Mouse (Mus musculus): ENCODE results near the gene Zfp773. TPM values are rescaled to one million over a fixed set of nuclear protein-coding genes. Genes with fewer than 3 reads are reported as not detected.
"Not testable (repeated sequence)": the region's sequence is repeated elsewhere in the genome, so short reads cannot be mapped to it uniquely, and the experiment has no call there.

Gene Zfp773
- total RNA-seq (2014; rRNA removed) (1.7 and 2.8 TPM in 2 replicates), polyA plus RNA-seq (2015; fragmentation: Nextera tagmentation; extraction: Ambion mirVana) (3.2 and 3.5 TPM in 2 replicates)

DNA sequence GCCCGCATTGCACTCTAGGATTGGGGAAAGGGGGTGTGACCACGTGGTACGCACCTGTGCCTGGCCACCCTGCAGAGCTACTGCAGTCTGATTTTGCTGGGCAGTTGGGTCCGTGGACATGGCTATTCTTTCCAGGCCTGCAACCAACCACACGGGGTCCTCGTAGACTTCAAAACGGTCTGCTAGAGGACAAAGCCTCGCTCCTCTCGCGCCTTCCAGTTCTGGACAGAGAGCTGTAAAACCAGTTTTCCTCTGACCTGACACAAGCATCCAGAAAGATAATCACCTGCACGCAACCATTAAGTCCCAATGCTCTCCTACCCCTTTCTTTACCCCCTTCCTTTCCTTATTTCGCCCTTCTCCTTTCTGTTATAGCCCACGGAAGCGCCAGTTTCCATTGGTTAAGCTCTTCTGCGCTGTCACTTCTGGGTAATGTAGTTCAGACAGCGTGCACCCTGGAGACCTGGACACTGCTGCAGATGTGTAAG lies at the start of gene Zfp773:
TSS of gene Zfp773 (minus strand) at position 377 of the 488 bp plus-strand sequence.
- H3K4me2 ChIP-seq (ENCODE audit: low read depth, low read length), result peak within 1 kb of the TSS; percentile 67
- 5% methylated on average over 16 of the region's 16 CpGs for WGBS
- ATAC-seq (peak; percentile 97), DNase-seq (ENCODE audit: low spot score) (peak; percentile 81)
- H3K4me3 ChIP-seq (ENCODE audit: low read length), result peak within 1 kb of the TSS; percentile 51
- H3K4me1 ChIP-seq (ENCODE audit: insufficient read depth, low read length), result no peaks in the 10 kb centered on the region; the same call in 1 of the 2 replicates
- H3K27me3 ChIP-seq (ENCODE audit: insufficient read depth, low read length), result no peaks in the 10 kb centered on the region
- TF ChIP-seq CTCF (IDR thresholded peaks at IDR 0.05; ENCODE audit: low read depth), result peak; percentile 73
- peak within 1 kb of the TSS; percentile 81 for H3K27ac ChIP-seq
- H3K36me3 ChIP-seq (ENCODE audit: insufficient read depth, low read length), result peaks cover 16% of the 10 kb centered on the region
- H3K9me3 ChIP-seq (ENCODE audit: low read length), result no peaks in the 10 kb centered on the region
- H3K9ac ChIP-seq (replicated peaks; ENCODE audit: low read length), result peak within 1 kb of the TSS; percentile 59

DNA sequence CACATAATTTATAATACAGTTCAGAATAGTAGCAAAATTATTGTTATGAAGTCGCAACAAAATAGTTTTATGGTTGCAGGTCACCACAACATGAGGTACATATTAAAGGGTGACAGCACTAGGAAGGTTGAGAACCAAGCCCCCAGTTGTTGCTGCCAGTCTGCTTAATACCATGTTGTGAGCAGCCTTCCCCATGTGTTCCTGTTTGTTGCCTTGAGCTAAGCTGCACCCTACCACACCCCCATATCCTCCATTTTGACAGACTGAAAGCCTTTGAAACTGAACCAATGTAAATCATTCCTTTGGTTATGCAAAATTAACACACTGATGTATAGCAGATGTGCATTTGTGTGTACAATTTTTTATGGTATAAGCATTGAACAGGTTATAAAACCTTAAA lies 49.3 kb upstream of the Zfp773 start:
- H3K4me3 ChIP-seq (ENCODE audit: low read length), result no peak overlapping the region
- no peak overlapping the region for H3K27ac ChIP-seq
- peaks cover 26% of the 10 kb centered on the region for H3K36me3 ChIP-seq (ENCODE audit: insufficient read depth, low read length)
- no peak overlapping the region for H3K4me2 ChIP-seq (ENCODE audit: low read depth, low read length)
- H3K4me1 ChIP-seq (ENCODE audit: insufficient read depth, low read length), result no peaks in the 10 kb centered on the region
- WGBS, result 92% methylated on average over 1 of the region's 1 CpGs
- no peak for TF ChIP-seq CTCF (IDR thresholded peaks at IDR 0.05; ENCODE audit: low read depth)
- no peak for ATAC-seq
- DNase-seq (ENCODE audit: low spot score), result no peak
- H3K27me3 ChIP-seq (ENCODE audit: insufficient read depth, low read length), result no peaks in the 10 kb centered on the region
- no peaks in the 10 kb centered on the region for H3K9me3 ChIP-seq (ENCODE audit: low read length)
- H3K9ac ChIP-seq (replicated peaks; ENCODE audit: low read length), result no peak overlapping the region

DNA sequence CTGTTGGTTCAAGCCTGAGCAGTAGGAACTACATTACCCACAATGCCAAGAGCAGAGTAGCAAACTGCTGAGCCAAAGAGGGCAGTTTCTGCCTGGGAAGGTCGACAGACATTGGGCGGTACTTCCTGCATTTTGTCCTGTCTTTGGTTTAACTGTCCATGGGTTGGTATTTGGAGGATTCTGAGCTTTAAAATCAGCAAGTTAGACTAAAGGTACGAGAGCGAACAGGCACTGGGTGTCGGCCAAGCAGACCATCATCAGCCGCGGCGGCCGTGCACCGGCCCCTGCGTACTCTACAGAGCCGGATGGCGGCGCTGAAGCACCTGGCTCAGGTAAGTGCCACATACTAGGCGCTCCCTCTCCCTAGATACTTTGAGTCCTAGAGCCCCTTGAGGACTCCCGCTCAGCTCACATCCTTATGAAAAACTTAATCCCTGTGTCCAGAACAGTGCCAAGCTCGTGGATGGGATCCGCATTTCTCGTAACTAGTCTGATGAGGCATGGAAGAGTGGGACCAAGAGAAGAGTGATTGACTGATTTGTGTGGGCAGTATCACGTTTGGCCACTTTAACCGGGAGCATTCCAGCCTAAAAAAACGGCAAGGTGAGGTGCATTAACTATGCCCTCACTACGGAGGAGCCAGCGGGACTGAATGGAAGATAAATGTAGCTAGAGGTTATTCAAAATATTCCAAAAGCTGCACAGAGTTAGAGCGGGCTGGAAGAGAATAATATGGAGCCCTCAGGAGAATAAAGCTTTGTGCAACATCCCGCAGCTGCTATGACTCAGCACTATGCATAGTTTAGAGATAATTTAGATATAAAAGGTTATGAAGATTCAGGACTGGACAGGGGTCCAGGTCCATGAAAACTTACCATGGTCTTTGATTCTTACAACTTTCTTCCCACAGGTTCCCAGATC lies 34.9 kb upstream of the Zfp773 start, which contains the start of gene Zfp418:
TSS of gene Zfp418 (plus strand) at position 104 of the 921 bp plus-strand sequence.
- no peaks in the 10 kb centered on the region for H3K9me3 ChIP-seq (ENCODE audit: low read length)
- H3K4me3 ChIP-seq (ENCODE audit: low read length), result peak within 1 kb of the TSS; percentile 82
- WGBS, result under 1% methylated on average over 26 of the region's 26 CpGs
- DNase-seq (ENCODE audit: low spot score) (peak; percentile 88), ATAC-seq (peak; percentile 99)
- no peaks in the 10 kb centered on the region for H3K36me3 ChIP-seq (ENCODE audit: insufficient read depth, low read length)
- peak within 1 kb of the TSS; percentile 79 for H3K4me2 ChIP-seq (ENCODE audit: low read depth, low read length)
- H3K9ac ChIP-seq (replicated peaks; ENCODE audit: low read length), result peak within 1 kb of the TSS; percentile 62
- peak within 1 kb of the TSS; percentile 62; the same call in 1 of the 2 replicates for H3K27ac ChIP-seq
- H3K4me1 ChIP-seq (ENCODE audit: insufficient read depth, low read length), result peaks cover 4% of the 10 kb centered on the region; the same call in 1 of the 2 replicates
- TF ChIP-seq CTCF (IDR thresholded peaks at IDR 0.05; ENCODE audit: low read depth), result peak; percentile 43
- H3K27me3 ChIP-seq (ENCODE audit: insufficient read depth, low read length), result no peaks in the 10 kb centered on the region

DNA sequence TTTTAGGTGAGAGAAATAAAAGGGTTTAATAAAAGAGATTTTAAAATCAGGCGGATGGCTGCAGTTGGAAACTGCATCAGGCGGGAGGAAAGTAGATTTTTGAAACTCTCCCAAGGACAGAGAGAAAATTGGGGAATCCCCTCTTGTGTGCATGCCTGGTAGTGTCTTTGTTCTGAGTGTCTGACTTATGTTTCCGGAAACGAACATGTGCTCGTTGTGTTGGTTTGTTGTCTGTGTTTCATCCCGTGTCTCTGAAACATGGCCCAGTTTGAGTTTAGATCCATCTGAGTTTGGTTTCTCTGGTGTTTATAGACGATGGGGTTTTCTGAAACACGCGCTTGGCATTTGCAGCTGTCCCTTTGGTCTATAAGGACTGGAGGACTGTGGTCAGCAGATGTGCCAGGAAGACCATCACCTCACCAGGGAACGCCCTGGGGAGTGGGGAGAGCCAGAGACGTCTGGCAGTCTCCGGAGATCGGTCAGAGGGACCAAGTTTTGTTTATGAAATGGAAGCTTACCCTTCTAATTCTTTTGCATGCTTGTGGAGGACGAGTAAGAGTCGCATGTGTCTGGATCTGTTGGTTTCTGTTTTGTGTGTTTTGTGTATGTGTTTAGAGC lies 9.5 kb upstream of the Zfp773 start:
- Histone ChIP-seq H3K9me3 (ENCODE audit: low read length) (no peaks in the 10 kb centered on the region), H3K27me3 (ENCODE audit: insufficient read depth, low read length) (no peaks in the 10 kb centered on the region), H3K4me1 (ENCODE audit: insufficient read depth, low read length) (no peaks in the 10 kb centered on the region), H3K4me3 (ENCODE audit: low read length) (no peak overlapping the region), H3K27ac (no peak overlapping the region), H3K36me3 (ENCODE audit: insufficient read depth, low read length) (no peaks in the 10 kb centered on the region), H3K4me2 (ENCODE audit: low read depth, low read length) (no peak overlapping the region), H3K9ac (replicated peaks; ENCODE audit: low read length) (no peak overlapping the region)
- WGBS, result 91% methylated on average over 15 of the region's 15 CpGs
- DNase-seq (ENCODE audit: low spot score) (no peak), ATAC-seq (no peak)
- TF ChIP-seq CTCF (IDR thresholded peaks at IDR 0.05; ENCODE audit: low read depth), result no peak

DNA sequence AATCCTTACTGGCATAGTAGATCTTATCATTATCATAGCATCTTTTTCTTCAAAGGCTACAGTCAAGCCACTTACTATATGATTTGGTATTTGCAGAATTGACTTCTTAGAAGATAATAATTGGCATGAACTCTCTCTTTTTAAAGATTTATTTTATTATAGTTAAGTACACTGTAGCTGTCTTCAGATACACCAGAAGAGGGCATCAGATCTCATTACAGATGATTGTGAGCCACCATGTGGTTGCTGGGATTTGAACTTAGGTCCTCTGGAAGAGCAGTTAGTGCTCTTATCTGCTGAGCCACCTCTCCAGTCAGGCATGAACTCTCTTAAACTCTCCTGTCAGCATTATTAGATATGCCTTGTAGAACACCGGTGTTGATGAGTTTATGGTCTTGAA lies 7.7 kb upstream of the Zfp773 start:
- ATAC-seq, result no peak
- H3K27me3 ChIP-seq (ENCODE audit: insufficient read depth, low read length), result no peaks in the 10 kb centered on the region
- no peak overlapping the region for H3K4me2 ChIP-seq (ENCODE audit: low read depth, low read length)
- no peaks in the 10 kb centered on the region for H3K9me3 ChIP-seq (ENCODE audit: low read length)
- H3K36me3 ChIP-seq (ENCODE audit: insufficient read depth, low read length), result no peaks in the 10 kb centered on the region
- TF ChIP-seq CTCF (IDR thresholded peaks at IDR 0.05; ENCODE audit: low read depth), result no peak
- DNase-seq (ENCODE audit: low spot score), result no peak
- H3K4me3 ChIP-seq (ENCODE audit: low read length), result no peak overlapping the region
- H3K4me1 ChIP-seq (ENCODE audit: insufficient read depth, low read length), result no peaks in the 10 kb centered on the region
- no peak overlapping the region for H3K9ac ChIP-seq (replicated peaks; ENCODE audit: low read length)
- no peak overlapping the region for H3K27ac ChIP-seq
- 94% methylated on average over 1 of the region's 1 CpGs for WGBS

DNA sequence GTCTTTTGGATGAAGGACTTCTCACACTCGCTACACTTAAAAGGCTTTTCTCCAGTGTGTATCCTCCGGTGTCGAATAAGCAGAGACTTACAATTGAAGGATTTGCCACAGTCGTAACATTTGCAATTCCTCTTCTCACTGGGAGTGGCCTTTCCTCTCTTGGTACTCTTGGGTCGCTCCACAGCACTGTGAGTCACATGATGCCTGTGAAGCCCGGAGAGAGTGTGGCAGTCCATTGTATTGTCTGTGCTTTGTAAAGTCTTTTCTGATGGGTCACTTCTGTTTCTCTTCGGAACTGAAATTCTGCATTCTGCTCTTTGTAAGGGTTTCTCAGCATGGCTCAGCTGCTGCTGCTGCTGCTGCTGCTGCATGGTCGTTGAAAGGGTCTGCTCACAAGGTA lies 3.8 kb downstream of the Zfp773 start:
- no peak overlapping the region for H3K4me2 ChIP-seq (ENCODE audit: low read depth, low read length)
- ATAC-seq, result no peak

DNA sequence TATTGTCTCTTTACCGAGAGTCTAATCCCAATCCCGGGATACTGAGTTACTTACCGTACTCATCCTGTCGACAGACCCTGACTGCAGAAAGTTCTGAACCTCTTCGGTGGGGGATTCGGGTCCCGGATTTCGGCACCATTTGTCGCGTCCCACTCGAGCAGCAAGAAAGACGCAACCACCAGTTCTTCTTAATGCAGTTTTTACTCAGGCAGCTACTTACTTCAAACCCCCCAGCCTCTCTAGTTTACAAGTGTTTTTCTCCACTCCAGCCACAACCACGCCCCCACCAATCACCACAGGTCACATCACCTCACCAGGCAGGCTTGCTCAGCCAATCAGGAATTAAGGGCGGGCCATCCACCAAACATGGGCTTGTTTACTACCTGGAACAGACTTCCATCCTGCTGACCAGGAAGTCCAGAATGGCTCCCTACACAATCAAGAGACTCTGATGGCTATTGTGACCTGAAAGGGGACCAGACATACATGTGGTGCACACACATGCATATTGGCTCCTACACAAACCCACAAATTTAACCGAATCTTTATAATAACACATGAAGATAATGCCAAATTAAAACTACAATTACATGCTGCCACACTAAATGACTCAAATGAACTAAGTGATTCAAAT lies 5.9 kb downstream of the Zfp773 start:
- not testable (repeated sequence) for ATAC-seq; H3K4me1 ChIP-seq (ENCODE audit: insufficient read depth, low read length); H3K4me2 ChIP-seq (ENCODE audit: low read depth, low read length); H3K27ac ChIP-seq; DNase-seq (ENCODE audit: low spot score); H3K27me3 ChIP-seq (ENCODE audit: insufficient read depth, low read length); H3K9ac ChIP-seq (replicated peaks; ENCODE audit: low read length); H3K4me3 ChIP-seq (ENCODE audit: low read length); H3K9me3 ChIP-seq (ENCODE audit: low read length)
- WGBS, result 93% methylated on average over 14 of the region's 15 CpGs
- H3K36me3 ChIP-seq (ENCODE audit: insufficient read depth, low read length), result peaks cover 19% of the 10 kb centered on the region

More for the DNA sequence above, 3.8 kb downstream of the Zfp773 start:
- WGBS, result 80% methylated on average over 8 of the region's 8 CpGs
- Histone ChIP-seq H3K9me3 (ENCODE audit: low read length) (no peaks in the 10 kb centered on the region), H3K27ac (no peak overlapping the region), H3K4me1 (ENCODE audit: insufficient read depth, low read length) (no peaks in the 10 kb centered on the region; the same call in 1 of the 2 replicates), H3K4me3 (ENCODE audit: low read length) (no peak overlapping the region), H3K9ac (replicated peaks; ENCODE audit: low read length) (no peak overlapping the region), H3K27me3 (ENCODE audit: insufficient read depth, low read length) (no peaks in the 10 kb centered on the region), H3K36me3 (ENCODE audit: insufficient read depth, low read length) (peaks cover 19% of the 10 kb centered on the region)
- DNase-seq (ENCODE audit: low spot score), result no peak
- no peak for TF ChIP-seq CTCF (IDR thresholded peaks at IDR 0.05; ENCODE audit: low read depth)
